Mouse (Mus musculus): ENCODE results near the gene Sprr2a1. TPM values are rescaled to one million over a fixed set of nuclear protein-coding genes. Genes with fewer than 3 reads are reported as not detected.

Sprr2a1 gene
- total and polyA plus RNA-seq, 3 experiments: not detected

Other genes starting within 250 kb of the Sprr2a1 start
- not detected in 2 replicates for gene Pglyrp3, start 201.2 kb upstream of the Sprr2a1 start, total RNA-seq (2014; fragmentation: Nextera tagmentation)
- gene Pglyrp3, start 201.2 kb upstream of the Sprr2a1 start, total RNA-seq (2017): not detected in 2 replicates
- not detected in 2 replicates for gene Pglyrp3, start 201.2 kb upstream of the Sprr2a1 start, polyA plus RNA-seq (2012)
- not detected in 2 replicates for gene Lor, start 132.7 kb upstream of the Sprr2a1 start, total RNA-seq (2014; fragmentation: Nextera tagmentation)
- gene Lor, start 132.7 kb upstream of the Sprr2a1 start, total RNA-seq (2017): not detected in 2 replicates
- not detected in 2 replicates for gene Lor, start 132.7 kb upstream of the Sprr2a1 start, polyA plus RNA-seq (2012)
- not detected in 2 replicates for gene Prr9, start 91.9 kb upstream of the Sprr2a1 start, total RNA-seq (2014; fragmentation: Nextera tagmentation)
- 0.22 TPM in 1 of 2 replicates, not detected in the other for gene Prr9, start 91.9 kb upstream of the Sprr2a1 start, total RNA-seq (2017)
- gene Prr9, start 91.9 kb upstream of the Sprr2a1 start, polyA plus RNA-seq (2012): not detected in 2 replicates
- gene Lelp1, start 73.1 kb upstream of the Sprr2a1 start, total RNA-seq (2014; fragmentation: Nextera tagmentation): not detected in 2 replicates
- not detected in 2 replicates for gene Lelp1, start 73.1 kb upstream of the Sprr2a1 start, total RNA-seq (2017)
- not detected in 2 replicates for gene Lelp1, start 73.1 kb upstream of the Sprr2a1 start, polyA plus RNA-seq (2012)
- gene Sprr2a2, start 121 bp downstream of the Sprr2a1 start, total RNA-seq (2014; fragmentation: Nextera tagmentation): not detected in 2 replicates
- gene Sprr2a2, start 121 bp downstream of the Sprr2a1 start, total RNA-seq (2017): 0.12 and 0.60 TPM in 2 replicates
- not detected in 2 replicates for gene Sprr2a2, start 121 bp downstream of the Sprr2a1 start, polyA plus RNA-seq (2012)
- not detected in 2 replicates for gene Sprr2a3, start 69.6 kb downstream of the Sprr2a1 start, total RNA-seq (2014; fragmentation: Nextera tagmentation)
- gene Sprr2a3, start 69.6 kb downstream of the Sprr2a1 start, total RNA-seq (2017): 0.11 and 0.23 TPM in 2 replicates
- not detected in 2 replicates for gene Sprr2a3, start 69.6 kb downstream of the Sprr2a1 start, polyA plus RNA-seq (2012)
- gene Sprr2b, start 100.8 kb downstream of the Sprr2a1 start, total RNA-seq (2014; fragmentation: Nextera tagmentation): not detected in 2 replicates
- gene Sprr2b, start 100.8 kb downstream of the Sprr2a1 start, total RNA-seq (2017): not detected in 2 replicates
- not detected in 2 replicates for gene Sprr2b, start 100.8 kb downstream of the Sprr2a1 start, polyA plus RNA-seq (2012)
- gene Sprr2d, start 123.3 kb downstream of the Sprr2a1 start, total RNA-seq (2014; fragmentation: Nextera tagmentation): not detected in 2 replicates
- gene Sprr2d, start 123.3 kb downstream of the Sprr2a1 start, total RNA-seq (2017): not detected in 2 replicates
- not detected in 2 replicates for gene Sprr2d, start 123.3 kb downstream of the Sprr2a1 start, polyA plus RNA-seq (2012)
- gene Sprr2e, start 136.3 kb downstream of the Sprr2a1 start, total RNA-seq (2014; fragmentation: Nextera tagmentation): not detected in 2 replicates
- gene Sprr2e, start 136.3 kb downstream of the Sprr2a1 start, total RNA-seq (2017): not detected in 2 replicates
- gene Sprr2e, start 136.3 kb downstream of the Sprr2a1 start, polyA plus RNA-seq (2012): not detected in 2 replicates
- gene Sprr2f, start 149.4 kb downstream of the Sprr2a1 start, total RNA-seq (2014; fragmentation: Nextera tagmentation): not detected in 2 replicates
- gene Sprr2f, start 149.4 kb downstream of the Sprr2a1 start, total RNA-seq (2017): not detected in 2 replicates
- gene Sprr2f, start 149.4 kb downstream of the Sprr2a1 start, polyA plus RNA-seq (2012): not detected in 2 replicates
- gene Sprr2h, start 169.9 kb downstream of the Sprr2a1 start, total RNA-seq (2014; fragmentation: Nextera tagmentation): not detected in 2 replicates
- not detected in 2 replicates for gene Sprr2h, start 169.9 kb downstream of the Sprr2a1 start, total RNA-seq (2017)
- gene Sprr2h, start 169.9 kb downstream of the Sprr2a1 start, polyA plus RNA-seq (2012): not detected in 2 replicates
- gene Sprr2i, start 192.2 kb downstream of the Sprr2a1 start, total RNA-seq (2014; fragmentation: Nextera tagmentation): not detected in 2 replicates
- gene Sprr2i, start 192.2 kb downstream of the Sprr2a1 start, total RNA-seq (2017): not detected in 2 replicates
- not detected in 2 replicates for gene Sprr2i, start 192.2 kb downstream of the Sprr2a1 start, polyA plus RNA-seq (2012)
- not detected in 2 replicates for gene Sprr2j-ps, start 202.3 kb downstream of the Sprr2a1 start, total RNA-seq (2014; fragmentation: Nextera tagmentation)
- not detected in 2 replicates for gene Sprr2j-ps, start 202.3 kb downstream of the Sprr2a1 start, total RNA-seq (2017)
- not detected in 2 replicates for gene Sprr2j-ps, start 202.3 kb downstream of the Sprr2a1 start, polyA plus RNA-seq (2012)
- gene Gm9774, start 213.6 kb downstream of the Sprr2a1 start, total RNA-seq (2014; fragmentation: Nextera tagmentation): 3.7 and 4.9 TPM in 2 replicates
- 1.5 and 1.9 TPM in 2 replicates for gene Gm9774, start 213.6 kb downstream of the Sprr2a1 start, total RNA-seq (2017)
- gene Gm9774, start 213.6 kb downstream of the Sprr2a1 start, polyA plus RNA-seq (2012): 13.1 and 22.5 TPM in 2 replicates
- not detected in 2 replicates for gene Sprr2k, start 216.8 kb downstream of the Sprr2a1 start, total RNA-seq (2014; fragmentation: Nextera tagmentation)
- 0.33 and 0.46 TPM in 2 replicates for gene Sprr2k, start 216.8 kb downstream of the Sprr2a1 start, total RNA-seq (2017)
- gene Sprr2k, start 216.8 kb downstream of the Sprr2a1 start, polyA plus RNA-seq (2012): not detected in 2 replicates
- not detected in 2 replicates for gene Sprr1b, start 223.0 kb downstream of the Sprr2a1 start, total RNA-seq (2014; fragmentation: Nextera tagmentation)
- gene Sprr1b, start 223.0 kb downstream of the Sprr2a1 start, total RNA-seq (2017): not detected in 2 replicates
- not detected in 2 replicates for gene Sprr1b, start 223.0 kb downstream of the Sprr2a1 start, polyA plus RNA-seq (2012)
- not detected in 2 replicates for gene Sprr3, start 242.9 kb downstream of the Sprr2a1 start, total RNA-seq (2014; fragmentation: Nextera tagmentation)
- 0.11 TPM in 1 of 2 replicates, not detected in the other for gene Sprr3, start 242.9 kb downstream of the Sprr2a1 start, total RNA-seq (2017)
- gene Sprr3, start 242.9 kb downstream of the Sprr2a1 start, polyA plus RNA-seq (2012): not detected in 2 replicates

All from G1E (cell line).